Comparison of ENCODE assay signal across 23 mouse cellular contexts in genomic region chr13:64214891-64215290, GRCm38 (mm10).
"Had no signal": no experiment of that assay in that cellular context is flagged by ENCODE, and none has a peak within 500 bp of the region (broad histone marks: within the 10 kb centered on the region; RNA-seq: fewer than 3 reads in every experiment).

No protein-coding gene starts in this region.

- H3K4me2 ChIP-seq: heart, embryonic 12.5 days; hindbrain, embryonic 13.5 days; hindbrain, embryonic 15.5 days; kidney, embryonic 15.5 days; limb, embryonic 13.5 days; limb, embryonic 15.5 days; liver, embryonic 12.5 days had no signal

- H3K9me3 ChIP-seq: heart, embryonic 10.5 days; heart, embryonic 12.5 days; hindbrain, embryonic 13.5 days; hindbrain, embryonic 15.5 days; kidney, embryonic 15.5 days; limb, embryonic 13.5 days; limb, embryonic 15.5 days; liver, embryonic 12.5 days had no signal

- ATAC-seq: hindbrain, postnatal 0 days; intestine, embryonic 16.5 days; liver, embryonic 12.5 days had no signal

- DNase-seq: gastrocnemius, postnatal 14 days; gastrocnemius, postnatal 36 days; heart, adult 18-20 months; heart, postnatal 10 days; kidney, adult 11 months; kidney, adult 2 months; kidney, adult 9 months; kidney, postnatal 14 days; kidney, postnatal 36 days; layer of hippocampus, adult 9-11 months; layer of hippocampus, postnatal 36 days; left cerebral cortex, postnatal 4 days had no signal

- H3K36me3 ChIP-seq: hindbrain, embryonic 13.5 days; hindbrain, embryonic 15.5 days; liver, embryonic 12.5 days had no signal

- H3K27ac ChIP-seq: heart, embryonic 10.5 days; hindbrain, embryonic 13.5 days; hindbrain, embryonic 15.5 days; hindbrain, postnatal 0 days; kidney, embryonic 15.5 days; kidney, postnatal 0 days; limb, embryonic 13.5 days; limb, embryonic 15.5 days; liver, embryonic 12.5 days had no signal

- H3K4me1 ChIP-seq: heart, embryonic 10.5 days; hindbrain, embryonic 13.5 days; hindbrain, embryonic 15.5 days; kidney, embryonic 15.5 days; limb, embryonic 13.5 days; limb, embryonic 15.5 days; liver, embryonic 12.5 days had no signal

- H3K27me3 ChIP-seq: heart, embryonic 12.5 days; hindbrain, embryonic 13.5 days; hindbrain, embryonic 15.5 days; kidney, embryonic 15.5 days; limb, embryonic 13.5 days; limb, embryonic 15.5 days; liver, embryonic 12.5 days had no signal

- H3K4me3 ChIP-seq: heart, embryonic 10.5 days; heart, embryonic 12.5 days; hindbrain, embryonic 13.5 days; hindbrain, embryonic 15.5 days; kidney, embryonic 15.5 days; limb, embryonic 13.5 days; limb, embryonic 15.5 days; liver, embryonic 12.5 days had no signal

- H3K9ac ChIP-seq: heart, embryonic 12.5 days; hindbrain, embryonic 13.5 days; hindbrain, embryonic 15.5 days; kidney, embryonic 15.5 days; limb, embryonic 13.5 days; limb, embryonic 15.5 days; liver, embryonic 12.5 days had no signal
